Comparison of ENCODE assay signal across 8 mouse cellular contexts in genomic region chr1:60566631-60567311, GRCm38 (mm10). TPM values are rescaled to one million over a fixed set of nuclear protein-coding genes. Genes with fewer than 3 reads are reported as not detected.
DNase-seq lines count a peak whose midpoint lies in the region; ATAC-seq and TF ChIP-seq lines count a peak whose summit lies in the region.

Gene Raph1, minus strand, starts transcription at chr1:60567104.

- ATAC-seq in forebrain, postnatal 0 days = peak; percentile 94

- H3K9me3 ChIP-seq in ES-Bruce4 (replicated peaks; ENCODE audit: control insufficient read depth, insufficient read depth, low read length, poor library complexity, severe bottlenecking) = no peaks in the 10 kb centered on the region
- H3K9me3 ChIP-seq in forebrain, postnatal 0 days (ENCODE audit: low read length) = no peaks in the 10 kb centered on the region

- H3K4me1 ChIP-seq in ES-Bruce4 (ENCODE audit: control insufficient read depth, insufficient read depth, low read length) = peaks cover 3% of the 10 kb centered on the region
- peaks cover 2% of the 10 kb centered on the region; the same call in 1 of the 2 replicates for H3K4me1 ChIP-seq in forebrain, postnatal 0 days (ENCODE audit: insufficient read depth)
- H3K4me1 ChIP-seq in lung, adult 2 months (ENCODE audit: control insufficient read depth, insufficient read depth, low read length) = peaks cover 8% of the 10 kb centered on the region
- no peaks in the 10 kb centered on the region for H3K4me1 ChIP-seq in olfactory bulb, adult 2 months (ENCODE audit: control insufficient read depth, insufficient read depth, low read length)

- H3K4me2 ChIP-seq in forebrain, postnatal 0 days (ENCODE audit: low read depth) = peak within 1 kb of the TSS; percentile 63

- no peak for TF ChIP-seq CTCF in ES-Bruce4 (IDR thresholded peaks at IDR 0.05; ENCODE audit: low read depth, low read length)
- TF ChIP-seq CTCF in forebrain, postnatal 0 days (IDR thresholded peaks at IDR 0.05; ENCODE audit: low read depth) = no peak
- no peak for TF ChIP-seq CTCF in layer of hippocampus, adult 2 months (conservative IDR thresholded peaks at IDR 0.05)
- TF ChIP-seq CTCF in lung, adult 2 months (IDR thresholded peaks at IDR 0.05; ENCODE audit: insufficient read depth, low read length) = no peak
- TF ChIP-seq CTCF in olfactory bulb, adult 2 months (IDR thresholded peaks at IDR 0.05; ENCODE audit: insufficient read depth, low read depth, low read length) = no peak

- H3K27ac ChIP-seq in ES-Bruce4 (ENCODE audit: insufficient read depth, low read length) = peak within 1 kb of the TSS; percentile 86
- H3K27ac ChIP-seq in forebrain, postnatal 0 days (ENCODE audit: low read depth, low read length) = peak within 1 kb of the TSS; percentile 98
- H3K27ac ChIP-seq in layer of hippocampus, adult 2 months = peak within 1 kb of the TSS; percentile 95
- peak within 1 kb of the TSS; percentile 59 for H3K27ac ChIP-seq in olfactory bulb, adult 2 months (ENCODE audit: insufficient read depth, low read depth, low read length)

- H3K27me3 ChIP-seq in ES-Bruce4 (ENCODE audit: control insufficient read depth, insufficient read depth, low read length, poor library complexity, severe bottlenecking) = no peaks in the 10 kb centered on the region
- H3K27me3 ChIP-seq in forebrain, postnatal 0 days (ENCODE audit: insufficient read depth, low read length) = no peaks in the 10 kb centered on the region

- peak within 1 kb of the TSS; percentile 97 for H3K4me3 ChIP-seq in ES-Bruce4 (ENCODE audit: low read depth, low read length)
- peak within 1 kb of the TSS; percentile 98 for H3K4me3 ChIP-seq in forebrain, postnatal 0 days (ENCODE audit: low read depth, low read length)
- peak within 1 kb of the TSS; percentile 96 for H3K4me3 ChIP-seq in layer of hippocampus, adult 2 months
- peak within 1 kb of the TSS; percentile 87 for H3K4me3 ChIP-seq in lung, adult 2 months (replicated peaks; ENCODE audit: extremely low read depth, low read depth, low read length)
- peak within 1 kb of the TSS; percentile 96 for H3K4me3 ChIP-seq in olfactory bulb, adult 2 months (ENCODE audit: insufficient read depth, low read depth, low read length)

- TF ChIP-seq POLR2A in ES-Bruce4 (IDR thresholded peaks at IDR 0.05; ENCODE audit: insufficient read depth, low read length) = no peak
- peak; percentile 66; the same call in 1 of the 2 replicates for TF ChIP-seq POLR2A in lung, adult 2 months (IDR thresholded peaks at IDR 0.05; ENCODE audit: borderline replicate concordance, extremely low read depth, low read depth, low read length)
- peak; percentile 59 for TF ChIP-seq POLR2A in olfactory bulb, adult 2 months (IDR thresholded peaks at IDR 0.05; ENCODE audit: insufficient read depth, low read depth, low read length)

- H3K9ac ChIP-seq in ES-Bruce4 (ENCODE audit: low read depth, poor library complexity, severe bottlenecking) = peak within 1 kb of the TSS; percentile 96
- peak within 1 kb of the TSS; percentile 98 for H3K9ac ChIP-seq in forebrain, postnatal 0 days

- 1% methylated on average over 75 of the region's 92 CpGs for WGBS in forebrain, postnatal 0 days
- WGBS in lung, adult 2 months = 2% methylated on average over 72 of the region's 92 CpGs
- under 1% methylated on average over 85 of the region's 92 CpGs for WGBS in olfactory bulb, adult 2 months

- H3K36me3 ChIP-seq in ES-Bruce4 (ENCODE audit: control insufficient read depth, insufficient read depth, low read length, poor library complexity, severe bottlenecking) = no peaks in the 10 kb centered on the region
- H3K36me3 ChIP-seq in forebrain, postnatal 0 days (ENCODE audit: insufficient read depth) = no peaks in the 10 kb centered on the region

- 0 out of 2 replicates have a peak, but pooled peaks have one; percentile 8 for TF ChIP-seq EP300 in ES-Bruce4 (IDR thresholded peaks at IDR 0.05; ENCODE audit: insufficient read depth, low read depth, low read length)

- peak; percentile 83 for DNase-seq in cerebellum, adult 11 months
- peak; percentile 92 for DNase-seq in forebrain, postnatal 0 days
- peak; percentile 87 to 90 for DNase-seq in heart, postnatal 36 days
- peak; percentile 44 to 67 for DNase-seq in layer of hippocampus, adult 2 months (ENCODE audit: low spot score in 2 of 2)
- peak; percentile 77 for DNase-seq in lung, adult 2 months
- peak; percentile 29 to 36 for DNase-seq in thymus, adult 18-20 months

- intact Hi-C loops in heart, postnatal 36 days (cut with DNase I) = loop anchor here (1.0 to 2.0 kb wide), 2 partner anchors 149 to 158 kb away; partner anchors contain the start of gene Abi2

RNA-seq across cellular contexts. Expression of gene Raph1, which starts in this region (rescaled TPM):
- 52.8 and 54.2 TPM in 2 replicates for polyA plus RNA-seq in ES-Bruce4 (2011; ENCODE audit: insufficient read depth, insufficient read length, low read depth, missing spikeins)
- 24.7 and 32.5 TPM in 2 replicates for total RNA-seq in forebrain, postnatal 0 days (2014; rRNA removed)
- polyA plus RNA-seq in forebrain, postnatal 0 days (2015; fragmentation: Nextera tagmentation; extraction: Ambion mirVana) = 8.8 and 12.4 TPM in 2 replicates
- 100 to 1,000 TPM; 128 to 147 TPM for total RNA-seq in heart, postnatal 36 days (2021)
- total RNA-seq in layer of hippocampus, adult 2 months (2021) = 10 to 100 TPM; 64.2 to 64.5 TPM
- 14.1 and 16.4 TPM in 2 replicates for polyA plus RNA-seq in lung, adult 2 months (2012; rRNA removed)
- polyA plus RNA-seq in olfactory bulb, adult 2 months (2012; ENCODE audit: insufficient read depth, insufficient read length, low replicate concordance, missing spikeins) = not detected in 2 replicates

Comparison
In these comparisons a context has a peak if more than half of its experiments do, and no peak if none do; other contexts are left out.
1. Peak in every context shown above with its lines: DNase-seq, ATAC-seq, H3K4me3 ChIP-seq and H3K27ac ChIP-seq.
2. DNase-seq: peak in every context shown above with its lines; median percentile 92 in forebrain, postnatal 0 days; 88 in heart, postnatal 36 days; 83 in cerebellum, adult 11 months; 77 in lung, adult 2 months; 56 in layer of hippocampus, adult 2 months; 32 in thymus, adult 18-20 months.